Mouse (Mus musculus) kidney, embryonic 14.5 days (tissue): Measurements from ENCODE around the gene Ins2. TPM values are rescaled to one million over a fixed set of nuclear protein-coding genes. Genes with fewer than 3 reads are reported as not detected.
A peak's percentile ranks its signal among the peaks of the same experiment; 100 is the strongest.

ENCODE experiments used
- ATAC-seq: fragments of 200-750 bp; cut with Nextera tagmentation; 2 replicates; pipeline ENCODE4 v1.8.0; 2017; ENCODE audit warnings: moderate number of reproducible peaks, mild to moderate bottlenecking, moderate TSS enrichment, moderate library complexity; ENCODE audit not compliant: low FRiP score, low TSS enrichment
- H3K27ac ChIP-seq: fragments of 300-500 bp; sonication (generic); 2 replicates; pipeline ENCODE4 v1.5.1; 2014; ENCODE audit warnings: low read depth, mild to moderate bottlenecking, low read length, moderate library complexity, mixed read lengths
- H3K27me3 ChIP-seq: fragments of 300-500 bp; sonication (generic); 2 replicates; pipeline ENCODE4 v1.6.1; 2014; ENCODE audit warnings: mild to moderate bottlenecking, low read length; ENCODE audit not compliant: control insufficient read depth, insufficient read depth
- H3K36me3 ChIP-seq: fragments of 300-500 bp; sonication (generic); 2 replicates; pipeline ENCODE4 v1.6.1; 2014; ENCODE audit warnings: low read length, mixed read lengths; ENCODE audit not compliant: control insufficient read depth, insufficient read depth
- H3K4me1 ChIP-seq: fragments of 300-500 bp; sonication (generic); 2 replicates; pipeline ENCODE4 v1.6.1; 2014; ENCODE audit warnings: low read length, mixed read lengths; ENCODE audit not compliant: control insufficient read depth, insufficient read depth
- H3K4me2 ChIP-seq: fragments of 300-500 bp; sonication (generic); replicated peaks from 2 replicates; pipeline ENCODE4 v1.6.1; 2014; ENCODE audit warnings: low read depth, mild to moderate bottlenecking, low read length
- H3K4me3 ChIP-seq: fragments of 300-500 bp; sonication (generic); 2 replicates; pipeline ENCODE4 v1.5.1; 2014; ENCODE audit warnings: mild to moderate bottlenecking, low read length
- H3K9ac ChIP-seq: fragments of 300-500 bp; sonication (generic); 2 replicates; pipeline ENCODE4 v1.6.1; 2014; ENCODE audit warnings: low read depth, mild to moderate bottlenecking, low read length, moderate library complexity
- H3K9me3 ChIP-seq: fragments of 300-500 bp; sonication (generic); 2 replicates; pipeline ENCODE4 v1.6.1; 2016; ENCODE audit warnings: low read length; ENCODE audit not compliant: control insufficient read depth
- WGBS: fragments of 180-500 bp; shearing (Covaris S2); extraction: QIAGEN DNeasy Blood & Tissue Kit; methylation state at CpG from one replicate; pipeline ENCODE4 v1.1.7; 2014; 5-methylcytosine and 5-hydroxymethylcytosine counted together
- polyA plus RNA-seq: library from polyadenylated mRNA; unstranded; fragments of >200 nt; fragmentation: Nextera tagmentation; extraction: Ambion mirVana; gene quantifications from 2 replicates; pipeline ENCODE4 v1.2.1, GENCODE M21; 2014

Gene Ins2
- 0.81 TPM in 1 of 2 replicates, not detected in the other for polyA plus RNA-seq

DNA sequence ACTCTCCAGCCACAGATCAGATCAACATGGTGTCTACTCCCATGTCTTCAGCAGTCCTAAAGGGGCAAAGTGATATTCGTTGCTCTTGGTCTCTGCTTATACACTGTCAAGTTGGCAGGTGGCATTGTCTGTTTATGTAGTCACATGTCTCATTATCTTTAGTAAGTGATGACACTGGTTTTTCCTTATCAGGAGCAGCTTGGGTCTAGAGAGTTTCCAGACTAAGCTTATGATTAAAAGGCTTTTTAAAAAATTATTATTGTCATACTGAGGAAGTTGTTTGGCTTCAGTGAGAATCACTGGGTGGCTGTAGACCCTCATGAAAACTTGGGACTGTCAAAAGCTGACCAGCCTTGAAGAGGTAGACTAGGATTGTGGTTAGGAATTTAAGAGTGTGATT lies at the start of gene Ins2:
TSS of gene Ins2 (minus strand) at position 101 of the 400 bp plus-strand sequence.
- H3K4me3 ChIP-seq = no peak within 1 kb of the TSS
- no peaks in the 10 kb centered on the region for H3K27me3 ChIP-seq
- WGBS = 76% methylated on average over 1 of the region's 1 CpGs

GRCm38 (mm10) chr7:142792650-142793275 lies 49.6 kb upstream of the Ins2 start:
- no peaks in the 10 kb centered on the region for H3K9me3 ChIP-seq
- no peak overlapping the region for H3K9ac ChIP-seq
- no peak; the same call in 1 of the 2 replicates for ATAC-seq
- no peak overlapping the region for H3K4me3 ChIP-seq
- H3K27me3 ChIP-seq = no peaks in the 10 kb centered on the region
- H3K4me2 ChIP-seq = no peak overlapping the region
- peaks cover 11% of the 10 kb centered on the region for H3K4me1 ChIP-seq
- WGBS = 63% methylated on average over 1 of the region's 1 CpGs
- no peaks in the 10 kb centered on the region for H3K36me3 ChIP-seq
- H3K27ac ChIP-seq = peak overlapping the region; percentile 37; the same call in 1 of the 2 replicates

More for the DNA sequence above, at the start of gene Ins2:
- no peaks in the 10 kb centered on the region for H3K36me3 ChIP-seq
- no peaks in the 10 kb centered on the region for H3K4me1 ChIP-seq
- H3K9ac ChIP-seq = no peak within 1 kb of the TSS
- no peak within 1 kb of the TSS for H3K27ac ChIP-seq
- no peaks in the 10 kb centered on the region for H3K9me3 ChIP-seq
- ATAC-seq = no peak
- no peak within 1 kb of the TSS for H3K4me2 ChIP-seq

DNA sequence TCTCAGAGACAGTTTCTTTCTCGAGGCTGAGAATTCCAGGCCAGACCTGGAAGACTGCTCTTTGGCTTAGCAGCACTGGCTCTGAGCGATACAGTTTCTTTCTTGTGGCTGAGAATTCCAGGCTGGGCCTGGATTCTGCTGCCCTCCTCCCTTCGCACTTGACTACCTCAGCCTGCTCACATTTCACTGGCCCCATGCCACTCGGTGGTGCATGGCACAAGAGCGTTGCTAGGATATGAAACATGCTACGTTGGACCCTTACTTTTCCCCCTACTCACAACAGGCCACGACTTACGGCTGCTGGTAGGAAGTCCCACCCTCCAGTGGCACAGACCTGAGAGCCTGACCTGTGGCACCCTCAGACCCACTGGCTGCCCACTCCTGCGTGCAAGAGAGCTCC lies 46.5 kb upstream of the Ins2 start:
- peak overlapping the region; percentile 43; the same call in 1 of the 2 replicates for H3K27ac ChIP-seq
- H3K4me3 ChIP-seq = no peak overlapping the region
- peak; percentile 96 for ATAC-seq
- no peaks in the 10 kb centered on the region for H3K27me3 ChIP-seq
- no peaks in the 10 kb centered on the region for H3K36me3 ChIP-seq
- no peak overlapping the region for H3K9ac ChIP-seq
- H3K4me2 ChIP-seq = no peak overlapping the region
- 39% methylated on average over 9 of the region's 9 CpGs for WGBS
- H3K4me1 ChIP-seq = peaks cover 11% of the 10 kb centered on the region
- H3K9me3 ChIP-seq = no peaks in the 10 kb centered on the region

GRCm38 (mm10) chr7:142737772-142738171 lies 5.4 kb downstream of the Ins2 start:
- H3K4me3 ChIP-seq = no peak overlapping the region
- no peak overlapping the region for H3K9ac ChIP-seq
- 12% methylated on average over 3 of the region's 3 CpGs for WGBS
- no peak for ATAC-seq
- H3K9me3 ChIP-seq = no peaks in the 10 kb centered on the region
- H3K27ac ChIP-seq = no peak overlapping the region
- H3K4me2 ChIP-seq = no peak overlapping the region
- no peaks in the 10 kb centered on the region for H3K27me3 ChIP-seq
- H3K36me3 ChIP-seq = no peaks in the 10 kb centered on the region
- no peaks in the 10 kb centered on the region for H3K4me1 ChIP-seq

- H3K4me1 ChIP-seq = no peaks in the 10 kb centered on the region
- no peak overlapping the region for H3K27ac ChIP-seq
- no peaks in the 10 kb centered on the region for H3K27me3 ChIP-seq
- H3K4me3 ChIP-seq = no peak overlapping the region
- no peak for ATAC-seq
- no peak overlapping the region for H3K9ac ChIP-seq
- H3K4me2 ChIP-seq = no peak overlapping the region
- 75% methylated on average over 1 of the region's 1 CpGs for WGBS
- no peaks in the 10 kb centered on the region for H3K36me3 ChIP-seq
- no peaks in the 10 kb centered on the region for H3K9me3 ChIP-seq
Observed at GRCm38 (mm10) chr7:142736943-142737490, 6.2 kb downstream of the Ins2 start.

GRCm38 (mm10) chr7:142725973-142726372 lies 17.2 kb downstream of the Ins2 start:
- WGBS = 64% methylated on average over 3 of the region's 3 CpGs
- no peak overlapping the region for H3K4me2 ChIP-seq
- H3K9ac ChIP-seq = no peak overlapping the region
- H3K27ac ChIP-seq = no peak overlapping the region
- H3K27me3 ChIP-seq = no peaks in the 10 kb centered on the region; the same call in 1 of the 2 replicates
- no peak for ATAC-seq
- no peaks in the 10 kb centered on the region for H3K4me1 ChIP-seq
- H3K36me3 ChIP-seq = no peaks in the 10 kb centered on the region
- H3K4me3 ChIP-seq = no peak overlapping the region
- H3K9me3 ChIP-seq = no peaks in the 10 kb centered on the region

- no peaks in the 10 kb centered on the region for H3K36me3 ChIP-seq
- H3K4me3 ChIP-seq = no peak overlapping the region
- H3K27me3 ChIP-seq = no peaks in the 10 kb centered on the region
- WGBS = 4% methylated on average over 2 of the region's 2 CpGs
- H3K27ac ChIP-seq = no peak overlapping the region
- H3K9ac ChIP-seq = no peak overlapping the region
- H3K9me3 ChIP-seq = no peaks in the 10 kb centered on the region
- H3K4me2 ChIP-seq = no peak overlapping the region
- no peaks in the 10 kb centered on the region for H3K4me1 ChIP-seq
- no peak for ATAC-seq
Observed at GRCm38 (mm10) chr7:142720725-142721124, 22.5 kb downstream of the Ins2 start.

- peak overlapping the region; percentile 54; the same call in 1 of the 2 replicates for H3K9ac ChIP-seq
- H3K27ac ChIP-seq = no peak overlapping the region
- ATAC-seq = no peak
- peak overlapping the region; percentile 25 for H3K4me3 ChIP-seq
- H3K4me1 ChIP-seq = 0 out of 2 replicates have a peak, but pooled peaks cover 2% of the 10 kb centered on the region
- H3K27me3 ChIP-seq = no peaks in the 10 kb centered on the region
- H3K4me2 ChIP-seq = peak overlapping the region; percentile 38
- no peaks in the 10 kb centered on the region for H3K9me3 ChIP-seq
- no peaks in the 10 kb centered on the region for H3K36me3 ChIP-seq
- WGBS = 17% methylated on average over 8 of the region's 8 CpGs
Observed at GRCm38 (mm10) chr7:142714783-142715498, 28.2 kb downstream of the Ins2 start.

- H3K4me3 ChIP-seq = no peak overlapping the region
- WGBS = 86% methylated on average over 2 of the region's 2 CpGs
- no peak for ATAC-seq
- H3K4me2 ChIP-seq = no peak overlapping the region
- H3K4me1 ChIP-seq = no peaks in the 10 kb centered on the region
- no peak overlapping the region for H3K9ac ChIP-seq
- no peaks in the 10 kb centered on the region for H3K9me3 ChIP-seq
- H3K36me3 ChIP-seq = no peaks in the 10 kb centered on the region
- H3K27ac ChIP-seq = no peak overlapping the region
- no peaks in the 10 kb centered on the region for H3K27me3 ChIP-seq
Observed at GRCm38 (mm10) chr7:142706873-142707272, 36.3 kb downstream of the Ins2 start.
